1 mouse cellular context compared by ENCODE assay signal in the genomic region with DNA sequence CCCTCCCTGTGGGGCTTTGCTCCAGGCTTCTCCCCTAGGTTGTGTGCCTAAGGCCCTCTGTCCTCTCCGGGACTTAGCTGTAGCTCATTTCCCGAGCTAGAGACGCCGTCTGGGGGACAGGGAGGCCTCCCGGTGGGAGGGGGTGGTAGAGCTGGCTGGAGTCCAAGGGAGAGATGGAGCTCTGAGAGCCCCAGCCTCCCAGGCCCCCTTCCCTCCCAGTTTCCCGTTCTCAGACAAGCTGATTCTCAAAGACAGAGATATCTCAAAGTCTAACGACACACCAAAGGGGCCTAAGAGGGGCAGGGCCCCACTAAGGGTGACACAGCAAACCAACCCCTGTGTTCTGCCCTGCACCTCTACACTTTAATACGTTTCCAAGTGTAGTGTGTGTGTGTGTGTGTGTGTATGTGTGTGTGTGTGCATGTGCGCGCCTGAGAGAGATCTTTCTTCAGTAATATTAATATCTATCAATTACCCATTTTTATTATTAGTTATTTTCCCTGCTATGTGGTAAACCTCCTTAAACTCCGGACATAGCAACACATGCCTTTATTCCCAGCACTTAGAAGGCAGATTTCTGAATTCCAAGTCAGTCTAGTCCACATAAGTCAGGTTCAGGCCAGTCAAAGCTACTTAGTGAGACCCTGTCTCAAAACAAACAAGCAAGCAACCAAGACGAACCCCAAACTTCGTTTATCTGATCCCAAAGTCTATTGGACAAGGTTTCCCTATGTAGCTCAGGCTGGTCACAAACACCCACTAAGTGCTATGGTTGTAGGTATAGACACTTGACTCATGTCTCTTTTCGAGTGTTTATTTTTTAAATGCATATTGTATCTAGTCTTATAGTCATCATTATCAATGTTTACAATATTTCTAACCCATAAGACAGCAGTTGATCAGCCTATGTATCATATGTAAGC.
A peak's percentile ranks its signal among the peaks of the same experiment; 100 is the strongest.
TF ChIP-seq lines count a peak whose summit lies in the region.

No protein-coding gene starts in this region.

TF ChIP-seq in MEL, 35 proteins besides CTCF, POLR2A, EP300 and RAD21:
- peak; percentile 69 for TF ChIP-seq ZKSCAN1 (IDR thresholded peaks at IDR 0.05; ENCODE audit: low read depth, low read length)
- 0 out of 2 replicates have a peak, but pooled peaks have one; percentile 67 for TF ChIP-seq MAX (IDR thresholded peaks at IDR 0.05; ENCODE audit: low read length)
- no peak for TF ChIP-seq USF2 (IDR thresholded peaks at IDR 0.05; ENCODE audit: borderline replicate concordance in 1 of 2, insufficient read depth in 1 of 2, low read depth in 1 of 2, low read length in 2 of 2)
- peak; percentile 73; the same call in 1 of the 2 replicates for TF ChIP-seq CHD1 (IDR thresholded peaks at IDR 0.05; ENCODE audit: low read depth, low read length)
- peak; percentile 93 for TF ChIP-seq SIN3A (IDR thresholded peaks at IDR 0.05; ENCODE audit: low read length)
- TF ChIP-seq GABPA (IDR thresholded peaks at IDR 0.05; ENCODE audit: low read depth, low read length), result peak; percentile 90
- peak; percentile 43; the same call in 1 of the 2 replicates for TF ChIP-seq TAL1 (IDR thresholded peaks at IDR 0.05; ENCODE audit: low read length)
- no peak for TF ChIP-seq ZNF384 (IDR thresholded peaks at IDR 0.05; ENCODE audit: low read depth, low read length)
- TF ChIP-seq POLR2AphosphoS2 (IDR thresholded peaks at IDR 0.05; ENCODE audit: low read length), result no peak; the same call in 1 of the 2 replicates
- TF ChIP-seq BHLHE40 (IDR thresholded peaks at IDR 0.05; ENCODE audit: borderline replicate concordance, low read depth, low read length), result peak; percentile 45; the same call in 1 of the 2 replicates
- TF ChIP-seq POLR2AphosphoS5 (IDR thresholded peaks at IDR 0.05; ENCODE audit: borderline replicate concordance, low read depth, low read length), result no peak
- no peak; the same call in 1 of the 2 replicates for TF ChIP-seq KAT2A (conservative IDR thresholded peaks at IDR 0.05; ENCODE audit: low read depth, low read length)
- TF ChIP-seq MYC (IDR thresholded peaks at IDR 0.05; ENCODE audit: low read depth, low read length), result 0 out of 2 replicates have a peak, but pooled peaks have one; percentile 32
- TF ChIP-seq MAFK (IDR thresholded peaks at IDR 0.05; ENCODE audit: borderline replicate concordance, low read depth, low read length), result peak; percentile 61; the same call in 1 of the 2 replicates
- TF ChIP-seq NRF1 (IDR thresholded peaks at IDR 0.05; ENCODE audit: insufficient read depth, low read depth, low read length, poor library complexity, severe bottlenecking), result 0 out of 2 replicates have a peak, but pooled peaks have one; percentile 7
- no peak for TF ChIP-seq ELF1 (IDR thresholded peaks at IDR 0.05; ENCODE audit: low read depth, low read length)
- TF ChIP-seq ZMIZ1 (IDR thresholded peaks at IDR 0.05; ENCODE audit: low read depth, low read length), result peak; percentile 85
- peak; percentile 66 for TF ChIP-seq MXI1 (IDR thresholded peaks at IDR 0.05; ENCODE audit: low read depth, low read length)
- TF ChIP-seq ETS1 (IDR thresholded peaks at IDR 0.05; ENCODE audit: low read depth, low read length), result peak; percentile 91
- peak; percentile 87 for TF ChIP-seq TBP (IDR thresholded peaks at IDR 0.05; ENCODE audit: low read depth, low read length)
- no peak for TF ChIP-seq ZC3H11A (IDR thresholded peaks at IDR 0.05; ENCODE audit: low read depth, low read length)
- TF ChIP-seq MAZ (IDR thresholded peaks at IDR 0.05; ENCODE audit: low read depth, low read length), result peak; percentile 95
- TF ChIP-seq GATA1 (IDR thresholded peaks at IDR 0.05; ENCODE audit: low read depth, low read length), result peak; percentile 66
- TF ChIP-seq CHD2 (IDR thresholded peaks at IDR 0.05; ENCODE audit: low read length), result no peak
- peak; percentile 76 for TF ChIP-seq TCF12 (IDR thresholded peaks at IDR 0.05; ENCODE audit: low read depth, low read length)
- peak; percentile 82 for TF ChIP-seq MYB (IDR thresholded peaks at IDR 0.05; ENCODE audit: low read depth, low read length)
- peak; percentile 70 for TF ChIP-seq NELFE (IDR thresholded peaks at IDR 0.05; ENCODE audit: low read depth, low read length)
- peak; percentile 29; the same call in 1 of the 2 replicates for TF ChIP-seq RCOR1 (IDR thresholded peaks at IDR 0.05; ENCODE audit: low read depth, low read length)
